Mouse (Mus musculus) testis, adult 2 months (tissue): ENCODE results near the gene Gpc6.

Experiments used
- CTCF ChIP-seq: fragments of 200-500 bp; IDR thresholded peaks from 2 replicates; pipeline ENCODE4 v1.5.1; 2012; ENCODE audit warnings: low read depth, mild to moderate bottlenecking, inconsistent platforms, low read length, moderate library complexity; ENCODE audit not compliant: control insufficient read depth, insufficient read depth, insufficient replicate concordance
- POLR2A ChIP-seq: fragments of 200-500 bp; IDR thresholded peaks from 2 replicates; pipeline ENCODE4 v1.6.1; 2012; ENCODE audit warnings: low read depth, mild to moderate bottlenecking, inconsistent platforms, low read length, moderate library complexity; ENCODE audit not compliant: control insufficient read depth

GRCm38 (mm10) chr14:117643069-117643468, 718.0 kb downstream of the Gpc6 start:
- no peak for TF ChIP-seq CTCF
- no peak for TF ChIP-seq POLR2A
